Mouse (Mus musculus) spleen, embryonic (tissue): ENCODE data around the gene Plekhm3.

Source experiments
- CTCF ChIA-PET: fragments of 350-600 bp; sonication (Branson Sonifier 250); formaldehyde crosslinking; loops from one replicate; lab custom pipeline; 2022; lab: Charles Lee

The Plekhm3 gene

DNA sequence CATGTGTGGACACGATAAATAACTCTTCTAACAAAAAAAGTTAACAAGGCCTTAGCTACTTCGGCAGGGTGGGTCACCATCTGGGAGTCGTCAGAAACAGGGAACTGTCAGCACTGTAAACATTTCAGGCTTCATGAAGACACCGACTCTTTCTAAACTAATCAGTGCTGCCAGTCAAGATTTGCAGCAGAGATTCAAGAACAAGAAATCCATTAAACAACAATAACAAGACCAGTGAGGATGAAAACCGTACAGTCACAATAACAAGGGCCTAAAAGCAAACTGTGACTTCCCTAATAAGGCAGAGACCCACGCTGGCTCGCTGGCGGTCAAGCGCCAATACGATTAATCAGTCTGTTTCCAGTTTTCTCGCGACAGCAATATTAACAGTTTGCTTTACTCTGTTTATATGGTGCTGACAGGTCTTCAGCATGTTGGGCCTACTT is 77.8 kb downstream of the Plekhm3 start:
- CTCF ChIA-PET: no interaction called here

DNA sequence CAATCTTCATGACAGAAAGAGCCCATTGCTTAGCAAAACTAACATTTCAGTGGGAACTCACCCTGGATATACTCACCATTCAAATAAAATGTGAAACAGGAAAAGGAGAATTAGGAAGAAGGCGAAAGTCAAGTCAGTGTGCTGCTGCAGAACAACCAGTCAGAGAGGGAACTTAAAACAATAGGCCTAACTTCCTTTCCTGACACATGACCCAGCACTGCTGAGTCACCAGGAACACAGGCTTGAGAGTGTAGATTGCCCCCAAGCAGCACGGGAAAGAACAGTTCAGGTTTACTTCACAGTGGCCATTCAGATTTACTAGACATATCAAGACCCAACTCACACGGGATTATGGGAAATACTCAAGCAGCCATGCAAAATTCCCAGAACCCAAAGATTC is 80.3 kb downstream of the Plekhm3 start:
- CTCF ChIA-PET: no interaction called here

DNA sequence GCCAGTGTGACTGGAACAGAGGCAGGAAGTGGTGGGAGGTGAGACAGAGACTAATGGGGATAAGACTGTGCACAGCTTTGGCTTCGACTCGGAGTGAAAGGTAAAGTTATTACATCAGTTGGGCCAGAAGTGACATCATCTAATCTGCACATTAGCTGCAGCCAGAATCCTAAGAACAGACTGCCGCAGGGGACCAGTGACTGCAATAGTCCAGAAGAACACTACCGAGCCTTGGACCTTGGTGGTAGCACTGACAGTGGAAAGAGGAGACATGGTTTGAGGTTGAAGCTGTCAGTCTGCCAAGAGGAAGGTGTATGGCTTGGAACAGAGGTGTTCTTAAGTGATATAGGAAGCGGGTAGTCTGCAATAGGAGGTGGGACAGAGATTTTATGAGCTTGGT is 80.9 kb downstream of the Plekhm3 start:
- CTCF ChIA-PET: no interaction called here

DNA sequence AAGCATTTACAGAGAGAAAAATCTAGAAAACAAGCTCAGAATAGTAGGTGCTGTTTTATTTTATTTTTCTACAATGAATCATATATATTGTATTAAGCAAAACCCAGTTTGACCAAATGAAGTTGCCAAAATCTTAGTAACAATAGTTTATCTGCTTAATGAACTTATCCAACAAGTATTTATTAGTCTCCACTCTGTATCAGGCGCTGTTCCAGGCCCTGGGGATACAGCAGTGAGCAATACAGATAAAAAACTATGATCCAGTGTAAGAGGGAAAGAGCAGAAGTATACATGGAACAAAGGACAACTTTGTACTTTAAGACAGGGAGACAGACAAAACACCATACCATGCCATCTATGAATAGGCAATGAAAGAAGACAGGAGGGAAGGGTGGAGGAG is 81.5 kb downstream of the Plekhm3 start:
- CTCF ChIA-PET: no interaction called here

DNA sequence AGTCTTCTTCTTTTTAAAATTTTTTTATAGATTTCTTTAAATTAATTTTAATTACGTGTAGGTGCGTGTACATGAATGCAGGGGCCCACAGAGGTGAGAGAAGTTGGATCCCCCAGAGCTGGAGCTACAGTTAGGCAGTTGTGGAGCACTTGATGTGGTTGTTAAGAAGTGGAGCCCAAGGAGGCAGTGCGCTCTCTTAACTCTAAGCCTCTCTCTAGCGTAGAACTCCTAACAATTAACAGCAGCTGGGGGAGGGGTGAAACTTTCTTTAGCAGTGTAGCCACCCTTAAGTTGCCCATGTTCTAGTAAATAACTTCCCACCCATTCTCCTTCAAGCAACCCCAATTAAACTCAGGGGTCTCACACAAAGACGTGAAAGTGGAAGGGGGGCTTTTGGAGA is 84.7 kb downstream of the Plekhm3 start:
- CTCF ChIA-PET: no interaction called here

DNA sequence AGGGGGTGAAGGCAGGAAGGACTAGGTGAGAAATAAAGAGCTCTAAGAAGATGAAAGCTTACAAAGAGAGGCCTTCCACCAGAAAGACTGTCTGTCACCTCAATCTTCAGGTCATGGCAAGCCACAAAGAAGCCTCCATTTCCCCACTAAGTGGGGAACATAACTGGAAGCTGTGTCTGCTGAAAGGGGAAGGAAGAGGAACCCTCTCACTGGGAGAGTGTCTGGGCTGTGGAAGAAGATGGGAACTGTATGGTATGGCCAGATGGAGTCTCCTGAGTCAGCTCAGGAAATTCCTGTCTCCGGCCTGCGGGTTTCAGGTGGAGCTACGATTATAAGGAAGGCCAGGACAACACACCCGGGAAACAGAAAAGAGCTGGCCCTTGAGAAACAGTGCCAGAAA is 88.9 kb downstream of the Plekhm3 start:
- CTCF ChIA-PET: no interaction called here

DNA sequence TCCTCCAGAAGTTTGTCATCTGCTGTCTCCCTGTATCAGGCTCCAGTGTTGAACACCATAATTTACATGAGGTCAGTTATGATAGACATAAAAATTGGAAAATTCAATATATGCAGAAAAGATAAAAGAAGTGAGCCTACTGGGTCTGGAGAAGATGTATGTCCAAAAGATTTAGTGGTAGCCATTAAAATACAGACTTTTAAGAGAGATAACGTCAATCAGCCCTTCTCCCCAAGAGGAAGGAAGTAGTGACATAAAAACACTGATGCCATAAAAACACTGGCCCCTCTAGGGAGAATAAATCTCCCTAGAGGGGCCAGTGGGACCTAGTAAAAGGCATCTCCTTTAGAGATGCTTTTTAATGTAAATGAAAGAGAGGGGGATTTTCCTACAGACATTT is 90.5 kb downstream of the Plekhm3 start:
- CTCF ChIA-PET: no interaction called here

DNA sequence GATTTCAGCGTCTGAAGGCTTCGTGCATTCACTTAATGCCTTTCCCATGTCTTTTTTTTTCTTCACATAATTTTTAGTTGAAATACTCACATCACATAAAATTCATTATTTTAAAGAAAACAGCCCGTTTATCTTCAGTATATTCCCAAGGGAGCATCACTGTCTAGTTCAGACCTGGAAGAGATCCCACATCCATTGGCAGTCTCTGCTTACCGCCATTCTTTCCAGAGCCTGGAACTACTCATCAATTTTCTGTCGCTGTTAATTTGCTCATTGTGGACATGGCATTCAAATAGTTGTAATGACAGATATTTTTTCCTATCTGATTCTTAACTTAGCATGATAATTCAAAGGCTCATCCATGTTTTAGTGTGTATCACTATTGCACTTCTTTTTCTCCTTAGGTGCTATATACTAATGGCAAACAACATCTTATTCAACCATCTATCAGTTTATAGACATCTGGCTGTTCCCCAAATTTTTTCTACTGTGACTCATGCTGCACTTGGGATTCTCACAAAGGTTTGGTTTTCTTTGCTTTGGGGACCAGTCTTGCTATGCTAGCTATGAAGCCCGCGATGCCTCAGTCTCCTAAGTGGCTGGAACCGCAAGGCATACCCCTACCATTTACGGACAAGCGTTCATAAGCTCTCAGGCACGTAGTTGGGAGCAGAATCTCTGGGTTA is 96.2 kb downstream of the Plekhm3 start:
- CTCF ChIA-PET: no interaction called here

DNA sequence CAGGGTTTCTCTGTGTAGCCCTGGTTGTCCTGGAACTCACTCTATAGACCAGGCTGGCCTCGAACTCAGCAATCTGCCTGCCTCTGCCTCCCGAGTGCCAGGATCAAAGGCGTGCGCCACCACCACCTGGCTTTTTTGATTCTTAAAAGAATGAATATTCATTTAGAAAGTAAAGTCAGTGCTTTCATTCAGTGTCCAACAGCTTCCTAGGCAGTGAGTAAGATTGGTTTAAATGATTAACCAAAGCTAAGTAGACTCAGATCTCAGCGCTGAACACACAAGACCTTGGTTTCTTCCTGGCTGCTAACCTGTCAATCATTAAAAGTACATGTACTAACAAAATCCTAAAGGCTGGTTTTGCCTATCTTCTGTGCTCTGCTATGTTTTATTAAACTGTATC is 96.8 kb downstream of the Plekhm3 start:
- CTCF ChIA-PET: no interaction called here

DNA sequence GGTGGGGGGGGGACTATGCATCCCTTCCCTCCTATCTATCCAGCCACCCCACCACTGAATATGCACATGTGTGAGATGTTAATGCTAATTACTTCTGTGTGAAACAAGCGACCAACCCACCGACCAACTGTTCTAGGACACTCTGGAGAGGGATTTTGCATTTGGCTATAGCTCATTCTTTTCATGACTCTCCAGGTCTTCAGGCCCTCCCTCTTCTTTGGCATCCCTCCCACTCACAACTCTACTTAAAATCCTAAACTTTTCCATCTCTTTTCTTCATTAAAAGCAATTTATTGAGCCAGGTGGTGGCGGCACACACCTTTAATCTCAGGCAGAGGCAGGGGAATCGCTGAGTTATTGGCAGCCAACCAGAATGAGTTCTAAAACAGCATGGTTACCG is 101.8 kb downstream of the Plekhm3 start:
- CTCF ChIA-PET: no interaction called here

DNA sequence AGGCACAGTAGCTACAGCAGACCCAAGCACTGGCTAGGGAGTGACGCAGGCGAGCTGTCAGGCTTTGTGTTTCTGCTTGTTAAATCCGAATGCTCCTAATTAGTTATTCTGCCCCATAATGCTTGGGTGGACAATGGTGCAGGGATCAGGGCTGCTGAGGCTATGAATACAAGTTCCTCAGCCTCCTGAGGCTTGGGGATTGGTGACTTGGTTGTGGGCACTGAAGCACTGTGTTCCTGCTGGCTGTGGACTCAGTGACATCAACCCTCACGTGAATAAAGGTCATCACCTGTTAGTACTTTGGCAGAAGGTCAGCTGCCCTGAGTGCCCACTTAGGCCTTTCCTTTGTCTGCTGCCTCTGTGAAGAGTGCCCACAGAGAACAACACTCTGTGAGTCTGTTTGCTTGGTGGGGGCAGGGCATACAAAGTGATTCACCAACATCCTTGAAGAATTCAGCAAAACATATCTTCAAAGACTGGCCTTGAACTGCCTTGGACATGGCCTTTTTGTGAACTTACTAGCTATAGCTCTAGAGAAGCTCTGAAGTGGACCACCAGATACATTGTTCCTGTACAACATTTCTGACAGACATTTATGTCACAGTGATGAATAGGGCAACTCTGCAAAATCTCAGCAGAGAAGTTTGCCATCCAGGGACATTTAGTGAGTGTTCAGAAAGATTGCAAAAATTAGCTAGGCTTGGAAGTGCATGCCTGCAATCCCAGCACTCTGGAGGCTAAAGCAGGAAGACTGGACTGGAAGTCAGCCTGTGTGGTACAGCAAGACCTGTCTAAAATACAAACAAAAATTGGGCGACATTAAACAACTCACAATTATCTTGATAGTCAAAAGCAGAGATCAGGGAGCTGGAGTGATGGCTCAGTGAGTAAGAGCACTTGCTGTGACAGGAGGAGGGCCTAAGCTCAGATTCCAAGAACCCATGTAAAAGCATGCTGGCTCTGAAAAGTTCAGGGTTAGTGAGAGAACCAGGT is 102.6 kb downstream of the Plekhm3 start:
- CTCF ChIA-PET: interaction anchor here (0.7 kb wide), 1 partner anchor 83 kb away, joined by 3 read pairs; no protein-coding TSS in a partner anchor

DNA sequence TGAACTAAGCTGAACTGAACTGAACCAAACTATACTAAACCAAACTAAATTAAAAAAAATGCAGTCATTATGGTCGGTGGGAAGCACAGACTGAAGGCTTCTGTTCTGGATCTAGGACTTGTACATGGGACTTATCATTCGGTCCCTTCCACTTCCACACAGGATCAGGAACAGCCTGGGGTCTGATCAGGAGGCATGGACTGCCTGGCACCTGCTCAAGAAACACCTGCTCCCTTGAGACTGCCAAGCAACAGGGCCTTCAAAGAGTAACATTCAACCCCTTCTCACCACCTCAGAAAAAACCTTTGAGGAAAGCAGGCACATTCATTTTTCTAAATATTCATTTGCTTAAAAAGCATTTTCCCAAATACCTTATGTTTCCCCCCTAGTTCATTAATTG is 103.4 kb downstream of the Plekhm3 start:
- CTCF ChIA-PET: no interaction called here

DNA sequence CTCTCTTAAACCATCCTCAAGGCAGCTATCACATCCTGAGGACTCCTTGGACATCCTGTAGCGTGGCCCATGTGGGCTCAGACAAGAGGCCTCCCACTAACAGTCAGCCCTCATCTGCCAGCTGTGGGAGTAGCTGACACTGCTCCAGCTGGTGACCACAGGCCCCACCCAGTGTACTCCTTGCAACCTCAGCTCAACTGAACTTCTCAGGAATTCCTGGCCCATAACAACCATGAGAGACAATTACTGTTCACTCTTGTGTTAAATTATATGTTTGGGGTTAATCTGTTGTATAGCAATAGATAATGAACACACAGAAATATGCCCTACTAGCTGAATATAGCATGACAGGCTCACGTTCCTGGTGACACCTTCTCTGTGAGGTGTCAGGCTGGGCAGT is 104.4 kb downstream of the Plekhm3 start:
- CTCF ChIA-PET: interaction anchor here (0.5 kb wide), 1 partner anchor 12 kb away, joined by 19 read pairs; no protein-coding TSS in a partner anchor

DNA sequence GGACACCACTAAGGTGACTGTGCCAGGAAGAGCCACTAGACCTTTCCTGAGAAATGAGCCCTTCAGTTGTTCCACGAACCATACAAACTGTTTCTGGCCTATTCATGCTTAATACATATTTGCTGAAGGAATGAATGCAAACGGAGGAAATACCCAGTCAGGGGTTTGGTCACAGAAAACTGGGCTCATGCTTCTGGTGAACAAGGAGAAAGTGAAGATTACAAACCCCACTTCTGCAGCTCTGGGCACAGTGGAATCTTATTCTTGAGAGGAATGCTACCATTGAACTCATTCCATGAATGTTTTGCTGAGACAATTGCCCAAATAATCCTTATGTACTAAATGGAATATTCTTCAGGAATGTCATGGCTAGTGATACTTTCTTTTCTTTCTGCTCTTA is 106.3 kb downstream of the Plekhm3 start:
- CTCF ChIA-PET: no interaction called here

DNA sequence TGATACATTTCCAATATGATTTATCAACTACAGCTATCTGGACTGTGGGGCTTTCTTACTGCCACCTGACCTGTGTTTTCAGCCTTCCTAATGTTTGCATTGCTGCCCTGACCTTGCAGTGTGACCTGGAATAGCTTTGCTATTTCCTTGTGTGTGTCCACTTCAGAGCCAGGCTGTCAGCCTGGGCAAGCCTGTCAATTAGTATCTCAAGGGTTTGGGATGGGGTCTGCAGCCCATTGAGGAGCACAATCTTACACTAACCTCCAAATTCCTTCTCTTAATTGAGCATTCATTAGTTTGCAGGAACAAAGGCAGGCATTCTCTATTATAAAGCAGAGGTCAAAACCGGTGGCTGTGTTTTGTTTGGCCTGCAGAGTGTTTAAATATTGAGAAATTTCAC is 107.6 kb downstream of the Plekhm3 start:
- CTCF ChIA-PET: no interaction called here

DNA sequence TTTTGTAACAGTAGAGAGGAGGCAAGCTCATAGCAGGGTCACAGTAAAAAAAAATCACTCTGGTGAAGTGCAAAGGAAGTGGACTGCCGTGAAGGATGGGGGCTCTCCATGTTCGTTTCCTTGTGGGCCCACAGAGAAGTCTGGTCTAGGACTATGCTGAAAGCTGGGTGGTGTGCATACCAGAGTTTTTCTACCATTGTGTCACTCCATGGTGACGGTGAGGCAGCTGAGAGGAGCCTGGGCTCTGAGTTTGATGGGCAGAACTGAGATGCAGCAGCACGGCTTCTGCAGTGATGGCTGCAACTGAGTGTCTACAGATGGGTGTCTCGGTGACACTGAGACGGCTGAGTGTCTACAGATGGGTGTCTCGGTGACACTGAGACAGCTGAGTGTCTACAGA is 108.5 kb downstream of the Plekhm3 start:
- CTCF ChIA-PET: interaction anchor here (0.7 kb wide), 1 partner anchor 130 kb away, joined by 3 read pairs; no protein-coding TSS in a partner anchor

DNA sequence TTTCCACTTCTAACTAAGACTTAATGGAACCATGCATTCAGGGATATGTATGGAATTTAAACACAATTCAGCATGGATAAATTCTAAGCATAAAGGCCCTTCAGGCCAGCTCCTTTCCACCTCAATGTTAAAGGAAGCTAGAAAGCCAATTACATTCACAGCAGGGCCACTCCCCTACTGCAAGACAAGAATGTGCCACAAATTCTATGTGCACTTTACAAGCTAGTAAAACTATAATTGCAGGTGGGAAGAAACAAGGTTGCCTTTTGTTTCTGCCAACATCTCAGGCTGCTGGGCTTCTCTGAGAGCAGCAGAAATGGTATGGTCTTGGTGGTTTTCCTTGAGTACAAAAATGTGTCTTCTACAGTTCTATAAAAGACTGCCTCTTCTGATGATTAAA is 109.1 kb downstream of the Plekhm3 start:
- CTCF ChIA-PET: interaction anchor here (0.7 kb wide), 1 partner anchor 129 kb away, joined by 3 read pairs; no protein-coding TSS in a partner anchor

DNA sequence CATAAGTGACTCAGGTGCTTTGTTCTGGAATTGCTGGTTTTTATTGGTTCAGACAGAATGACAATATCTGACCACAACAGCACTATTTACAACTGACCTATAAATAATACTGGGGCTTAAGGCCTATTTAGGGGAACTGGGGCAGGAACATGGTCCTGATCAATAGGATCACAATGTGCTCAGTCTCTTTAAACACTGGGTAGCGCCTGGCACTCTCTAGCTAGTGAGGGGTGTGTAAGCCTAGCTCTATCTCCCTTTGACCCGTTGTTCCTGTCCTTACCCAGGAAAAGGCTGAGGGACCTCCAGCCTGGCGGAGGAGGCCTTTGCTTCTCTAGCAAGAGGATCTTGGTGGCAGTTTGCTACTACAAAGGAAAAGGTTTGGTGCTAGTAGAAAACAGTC is 111.6 kb downstream of the Plekhm3 start:
- CTCF ChIA-PET: no interaction called here

DNA sequence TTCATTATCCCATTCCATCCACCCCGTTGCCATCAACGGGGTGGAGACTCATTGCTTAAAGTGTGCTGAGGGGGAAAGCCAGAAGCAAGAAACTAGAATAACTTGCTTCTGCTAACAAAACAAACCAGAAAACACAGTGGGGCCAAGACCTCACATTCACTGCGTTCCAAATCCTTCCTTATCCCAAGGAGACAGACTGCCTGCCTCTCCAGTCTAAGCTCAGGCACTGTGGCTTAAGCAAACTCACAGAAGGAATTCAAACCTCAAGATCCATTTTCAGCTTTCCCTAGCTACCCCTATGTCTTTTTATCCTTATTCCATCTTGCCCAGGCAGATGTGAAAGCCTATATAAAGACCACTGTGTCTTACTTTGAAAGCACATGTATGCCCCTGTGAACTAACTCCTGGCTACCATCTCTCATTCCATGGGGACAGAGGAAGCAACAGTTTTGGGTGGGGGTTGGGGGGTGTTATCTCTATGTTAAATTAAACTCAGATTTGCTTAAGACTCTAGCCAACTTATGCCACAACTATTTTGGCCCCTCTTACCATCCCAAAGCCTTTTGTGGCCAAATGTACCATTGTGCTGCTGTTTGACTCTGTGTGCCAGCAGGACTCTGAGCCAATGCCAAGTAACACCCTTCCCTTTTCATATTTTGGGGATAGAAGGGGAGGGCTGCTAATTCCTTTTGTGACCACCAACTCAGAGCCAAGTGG is 112.6 kb downstream of the Plekhm3 start:
- CTCF ChIA-PET: no interaction called here

DNA sequence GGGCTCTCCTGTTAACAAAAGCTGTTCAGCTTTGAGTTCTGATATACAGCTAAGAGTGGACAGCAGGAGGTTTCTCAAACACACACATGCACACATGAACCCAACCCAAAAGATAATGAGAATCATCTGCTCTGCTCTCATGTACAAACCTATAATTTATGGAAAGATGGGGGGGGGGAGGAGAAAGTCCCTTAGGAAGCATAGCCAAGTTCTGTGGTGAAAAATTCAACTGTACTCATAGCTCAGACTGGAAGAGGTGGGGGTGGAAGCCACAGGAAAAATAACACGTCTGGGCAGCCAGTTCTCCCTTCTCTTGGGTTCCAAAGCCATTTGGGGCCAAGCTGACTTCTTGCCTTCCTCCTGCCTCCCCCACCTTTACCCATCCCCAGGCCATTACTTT is 115.7 kb downstream of the Plekhm3 start:
- CTCF ChIA-PET: no interaction called here

DNA sequence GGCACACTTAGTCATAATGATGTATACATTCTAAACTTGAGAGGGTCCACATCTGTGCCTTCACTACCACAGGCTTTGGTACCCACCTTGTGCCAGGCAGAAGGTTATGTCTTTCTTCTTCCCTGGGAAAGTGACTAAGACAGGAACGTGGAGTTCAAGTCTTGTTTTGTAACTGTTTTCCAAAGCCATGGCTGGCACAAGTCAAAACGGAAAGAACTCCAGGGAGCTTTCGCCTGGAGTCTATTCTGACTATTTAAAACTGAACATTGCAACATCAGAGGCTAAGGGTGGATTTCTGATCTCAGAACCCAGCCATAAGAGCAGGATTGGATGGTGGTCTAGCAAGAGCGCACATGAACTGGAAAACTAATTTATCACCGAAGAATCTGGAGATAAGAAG is 120.0 kb downstream of the Plekhm3 start:
- CTCF ChIA-PET: interaction anchor here (0.7 kb wide), 1 partner anchor 57 kb away, joined by 3 read pairs; no protein-coding TSS in a partner anchor

DNA sequence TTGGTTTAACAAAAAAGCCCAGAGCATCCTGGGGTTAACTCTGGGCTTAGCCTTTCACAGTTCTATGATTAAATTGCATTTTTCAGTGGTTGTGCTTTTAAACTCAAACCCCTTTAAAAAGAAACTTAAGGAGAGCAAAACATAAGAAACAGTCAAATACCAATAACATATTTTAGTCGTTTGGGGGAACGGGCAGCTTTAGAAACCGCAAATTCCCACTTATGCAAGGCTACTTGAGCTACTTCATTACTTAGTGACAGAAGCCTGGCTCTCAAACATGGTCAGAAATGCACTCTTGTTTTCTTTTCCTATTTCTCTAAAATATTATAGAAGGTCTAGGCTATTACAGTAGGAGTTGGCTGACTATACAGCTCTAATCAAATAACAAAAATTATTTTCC is 120.5 kb downstream of the Plekhm3 start:
- CTCF ChIA-PET: interaction anchor here (0.5 to 0.7 kb wide), 2 partner anchors 57 to 184 kb away, joined by 3 to 5 read pairs; no protein-coding TSS in a partner anchor
